Mouse (Mus musculus): ENCODE results near the gene Lamc1.

DNA sequence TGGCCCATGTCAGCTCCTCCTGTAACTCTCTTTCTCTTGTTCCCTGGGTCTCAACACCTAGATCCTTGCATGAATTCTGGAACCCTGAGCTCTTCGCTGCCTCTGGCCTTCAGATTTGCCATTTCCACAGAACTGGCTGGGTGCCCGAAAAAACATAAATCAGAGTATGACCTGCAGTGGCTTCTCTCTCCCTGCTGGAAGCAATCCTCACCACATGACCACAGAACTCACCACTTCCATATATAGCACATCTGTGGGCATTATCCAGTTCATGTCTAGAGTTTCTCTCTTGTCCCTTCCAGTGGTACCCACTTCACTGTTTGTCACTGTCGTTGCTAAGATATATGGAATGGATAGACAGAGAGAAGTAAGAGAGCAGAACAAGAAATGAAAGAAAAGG is 159.3 kb downstream of the Lamc1 start:
- no peak for TF ChIP-seq CTCF (IDR thresholded peaks at IDR 0.05; ENCODE audit: extremely low read depth, insufficient read depth, insufficient read length, insufficient replicate concordance)
- no peak for TF ChIP-seq POLR2A (IDR thresholded peaks at IDR 0.05; ENCODE audit: low read depth, low read length)

Measured in spleen, adult 2 months (tissue).